Mouse (Mus musculus): ENCODE measurements around the gene Nup93. TPM values are rescaled to one million over a fixed set of nuclear protein-coding genes. Genes with fewer than 3 reads are reported as not detected.
A peak's percentile ranks its signal among the peaks of the same experiment; 100 is the strongest.

Gene Nup93
- polyA plus RNA-seq, 1 experiment from 2014 or later = 86.2 TPM

GRCm38 (mm10) chr8:94317691-94318090, 103.3 kb downstream of the Nup93 start:
- H3K9ac ChIP-seq (ENCODE audit: low read length) = no peak overlapping the region
- 85% methylated on average over 2 of the region's 2 CpGs for WGBS
- H3K9me3 ChIP-seq (ENCODE audit: control insufficient read depth, low read length) = no peaks in the 10 kb centered on the region
- H3K4me1 ChIP-seq (replicated peaks; ENCODE audit: control insufficient read depth, insufficient read depth, low read length) = no peaks in the 10 kb centered on the region
- ATAC-seq (ENCODE audit: low read depth) = no peak
- H3K4me2 ChIP-seq (ENCODE audit: low read depth, low read length) = no peak overlapping the region
- no peaks in the 10 kb centered on the region for H3K36me3 ChIP-seq (ENCODE audit: control insufficient read depth, insufficient read depth, low read length)
- no peaks in the 10 kb centered on the region for H3K27me3 ChIP-seq (ENCODE audit: control insufficient read depth, insufficient read depth, low read depth, low read length)
- no peak overlapping the region for H3K27ac ChIP-seq (ENCODE audit: low read length)
- H3K4me3 ChIP-seq (ENCODE audit: low read length) = no peak overlapping the region

DNA sequence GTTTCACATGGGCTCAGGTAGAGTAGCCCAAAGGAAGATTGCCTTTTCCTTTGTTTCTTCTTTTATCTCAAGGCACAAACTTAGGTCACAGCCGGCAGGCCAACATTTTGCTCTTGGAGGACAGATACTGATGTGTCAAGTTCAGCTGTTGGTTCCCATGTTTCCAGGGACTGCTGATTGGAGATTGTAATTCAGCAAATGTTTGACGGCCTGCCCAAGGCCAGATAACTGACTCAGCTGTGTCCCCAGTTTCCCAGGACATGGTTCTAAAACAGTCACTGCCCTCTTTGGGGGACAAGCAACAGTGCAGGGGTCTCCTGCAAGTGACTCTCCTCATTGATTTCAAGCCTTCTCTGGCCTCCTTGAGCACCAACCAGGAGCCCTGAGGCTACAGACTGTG, 105.7 kb downstream of the Nup93 start:
- Histone ChIP-seq H3K4me3 (ENCODE audit: low read length) (no peak overlapping the region), H3K9me3 (ENCODE audit: control insufficient read depth, low read length) (no peaks in the 10 kb centered on the region), H3K9ac (ENCODE audit: low read length) (no peak overlapping the region), H3K27ac (ENCODE audit: low read length) (no peak overlapping the region), H3K4me2 (ENCODE audit: low read depth, low read length) (no peak overlapping the region), H3K36me3 (ENCODE audit: control insufficient read depth, insufficient read depth, low read length) (no peaks in the 10 kb centered on the region), H3K27me3 (ENCODE audit: control insufficient read depth, insufficient read depth, low read depth, low read length) (no peaks in the 10 kb centered on the region), H3K4me1 (replicated peaks; ENCODE audit: control insufficient read depth, insufficient read depth, low read length) (no peaks in the 10 kb centered on the region)
- no peak for ATAC-seq (ENCODE audit: low read depth)
- WGBS = 62% methylated on average over 2 of the region's 2 CpGs

DNA sequence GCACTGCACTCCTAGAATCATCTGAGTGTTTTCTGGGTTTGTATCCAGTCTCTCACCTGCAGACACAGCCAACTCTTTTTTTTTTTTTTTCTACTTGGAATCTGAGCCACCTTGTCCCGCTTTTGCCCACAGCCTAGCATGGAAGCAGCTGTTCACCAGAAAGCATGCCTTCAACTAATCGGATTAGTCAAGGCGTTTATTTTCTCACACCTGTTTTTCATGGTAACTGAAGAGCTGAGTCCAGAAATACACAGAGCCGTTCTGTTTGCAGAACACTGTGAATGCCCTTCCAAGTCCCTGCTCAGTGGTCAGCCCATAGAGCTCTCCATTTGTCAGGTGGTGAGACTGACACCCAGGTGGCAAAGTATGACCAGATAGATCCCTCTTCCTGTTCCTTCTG, 107.7 kb downstream of the Nup93 start:
- Histone ChIP-seq H3K4me3 (ENCODE audit: low read length) (no peak overlapping the region), H3K4me1 (replicated peaks; ENCODE audit: control insufficient read depth, insufficient read depth, low read length) (no peaks in the 10 kb centered on the region; the same call in 1 of the 2 replicates), H3K27ac (ENCODE audit: low read length) (no peak overlapping the region), H3K9ac (ENCODE audit: low read length) (no peak overlapping the region), H3K36me3 (ENCODE audit: control insufficient read depth, insufficient read depth, low read length) (no peaks in the 10 kb centered on the region), H3K9me3 (ENCODE audit: control insufficient read depth, low read length) (no peaks in the 10 kb centered on the region), H3K4me2 (ENCODE audit: low read depth, low read length) (no peak overlapping the region), H3K27me3 (ENCODE audit: control insufficient read depth, insufficient read depth, low read depth, low read length) (no peaks in the 10 kb centered on the region)
- no peak for ATAC-seq (ENCODE audit: low read depth)
- WGBS = 76% methylated on average over 4 of the region's 4 CpGs

- no peak overlapping the region for H3K27ac ChIP-seq (ENCODE audit: low read length)
Observed at GRCm38 (mm10) chr8:94323041-94323440, 108.7 kb downstream of the Nup93 start.

GRCm38 (mm10) chr8:94324071-94324470, 109.7 kb downstream of the Nup93 start:
- Histone ChIP-seq H3K27ac (ENCODE audit: low read length) (no peak overlapping the region), H3K9me3 (ENCODE audit: control insufficient read depth, low read length) (no peaks in the 10 kb centered on the region), H3K27me3 (ENCODE audit: control insufficient read depth, insufficient read depth, low read depth, low read length) (no peaks in the 10 kb centered on the region), H3K4me3 (ENCODE audit: low read length) (no peak overlapping the region), H3K4me1 (replicated peaks; ENCODE audit: control insufficient read depth, insufficient read depth, low read length) (no peaks in the 10 kb centered on the region; the same call in 1 of the 2 replicates), H3K36me3 (ENCODE audit: control insufficient read depth, insufficient read depth, low read length) (no peaks in the 10 kb centered on the region), H3K9ac (ENCODE audit: low read length) (no peak overlapping the region), H3K4me2 (ENCODE audit: low read depth, low read length) (no peak overlapping the region)
- no peak for ATAC-seq (ENCODE audit: low read depth)
- 39% methylated on average over 12 of the region's 12 CpGs for WGBS

More at GRCm38 (mm10) chr8:94323041-94323440, 108.7 kb downstream of the Nup93 start:
- H3K4me1 ChIP-seq (replicated peaks; ENCODE audit: control insufficient read depth, insufficient read depth, low read length) = no peaks in the 10 kb centered on the region; the same call in 1 of the 2 replicates
- H3K27me3 ChIP-seq (ENCODE audit: control insufficient read depth, insufficient read depth, low read depth, low read length) = no peaks in the 10 kb centered on the region
- no peak overlapping the region for H3K9ac ChIP-seq (ENCODE audit: low read length)
- 75% methylated on average over 6 of the region's 6 CpGs for WGBS
- no peaks in the 10 kb centered on the region for H3K9me3 ChIP-seq (ENCODE audit: control insufficient read depth, low read length)
- H3K36me3 ChIP-seq (ENCODE audit: control insufficient read depth, insufficient read depth, low read length) = no peaks in the 10 kb centered on the region
- no peak for ATAC-seq (ENCODE audit: low read depth)
- no peak overlapping the region for H3K4me3 ChIP-seq (ENCODE audit: low read length)
- no peak overlapping the region for H3K4me2 ChIP-seq (ENCODE audit: low read depth, low read length)

DNA sequence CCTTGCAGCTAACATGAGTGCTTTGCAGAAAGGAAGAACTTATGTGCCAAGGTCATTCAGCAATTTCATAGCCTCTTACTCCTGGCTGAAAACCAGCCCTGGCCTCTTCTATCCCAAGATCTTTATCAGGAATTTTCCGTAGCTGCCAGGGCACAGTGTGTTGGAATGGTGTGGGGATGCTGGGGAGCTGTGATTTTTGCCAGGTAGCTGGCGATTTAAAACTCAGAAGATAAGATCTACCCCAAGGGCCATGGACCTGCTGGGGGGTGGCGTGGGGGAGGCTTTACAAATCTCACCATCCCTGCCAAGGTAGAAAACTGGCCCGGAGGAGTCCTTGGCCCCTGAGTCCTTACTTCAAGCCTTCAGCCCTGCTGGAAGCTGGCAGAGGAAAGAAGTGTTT, 111.7 kb downstream of the Nup93 start:
- WGBS = 53% methylated on average over 4 of the region's 4 CpGs
- Histone ChIP-seq H3K4me2 (ENCODE audit: low read depth, low read length) (no peak overlapping the region), H3K9me3 (ENCODE audit: control insufficient read depth, low read length) (no peaks in the 10 kb centered on the region), H3K27ac (ENCODE audit: low read length) (no peak overlapping the region), H3K4me3 (ENCODE audit: low read length) (no peak overlapping the region), H3K27me3 (ENCODE audit: control insufficient read depth, insufficient read depth, low read depth, low read length) (no peaks in the 10 kb centered on the region), H3K36me3 (ENCODE audit: control insufficient read depth, insufficient read depth, low read length) (no peaks in the 10 kb centered on the region), H3K9ac (ENCODE audit: low read length) (no peak overlapping the region), H3K4me1 (replicated peaks; ENCODE audit: control insufficient read depth, insufficient read depth, low read length) (no peaks in the 10 kb centered on the region; the same call in 1 of the 2 replicates)
- no peak for ATAC-seq (ENCODE audit: low read depth)

GRCm38 (mm10) chr8:94328932-94329728, 114.8 kb downstream of the Nup93 start, which contains the start of gene Slc12a3:
Gene Slc12a3, plus strand, starts transcription at chr8:94329201.
- H3K27me3 ChIP-seq (ENCODE audit: control insufficient read depth, insufficient read depth, low read depth, low read length) = no peaks in the 10 kb centered on the region
- WGBS = 74% methylated on average over 21 of the region's 21 CpGs
- H3K36me3 ChIP-seq (ENCODE audit: control insufficient read depth, insufficient read depth, low read length) = no peaks in the 10 kb centered on the region
- no peaks in the 10 kb centered on the region; the same call in 1 of the 2 replicates for H3K4me1 ChIP-seq (replicated peaks; ENCODE audit: control insufficient read depth, insufficient read depth, low read length)
- no peak within 1 kb of the TSS for H3K9ac ChIP-seq (ENCODE audit: low read length)
- no peak within 1 kb of the TSS for H3K27ac ChIP-seq (ENCODE audit: low read length)
- H3K4me3 ChIP-seq (ENCODE audit: low read length) = no peak within 1 kb of the TSS
- H3K4me2 ChIP-seq (ENCODE audit: low read depth, low read length) = no peak within 1 kb of the TSS
- H3K9me3 ChIP-seq (ENCODE audit: control insufficient read depth, low read length) = no peaks in the 10 kb centered on the region
- ATAC-seq (ENCODE audit: low read depth) = no peak

DNA sequence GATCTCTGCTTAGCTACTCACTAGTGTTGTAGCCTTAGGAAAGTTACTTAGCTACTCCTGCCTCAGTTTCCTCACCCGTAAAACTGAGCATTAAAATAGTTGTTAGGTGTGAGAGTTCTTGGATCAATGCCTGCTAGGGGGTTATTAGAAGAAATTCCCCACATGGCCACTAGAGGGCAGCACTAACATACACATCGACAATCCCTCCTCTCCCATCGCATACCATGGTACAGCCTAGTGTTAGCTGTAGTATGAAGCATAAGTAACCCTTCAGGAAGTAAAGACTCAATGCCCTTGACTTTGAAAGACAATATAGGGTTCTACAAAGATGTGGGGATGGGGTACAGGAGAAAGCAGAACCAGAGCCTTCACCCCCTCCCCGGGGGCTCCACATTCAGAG, 116.4 kb downstream of the Nup93 start:
- H3K4me1 ChIP-seq (replicated peaks; ENCODE audit: control insufficient read depth, insufficient read depth, low read length) = no peaks in the 10 kb centered on the region; the same call in 1 of the 2 replicates
- H3K4me3 ChIP-seq (ENCODE audit: low read length) = no peak overlapping the region
- 26% methylated on average over 4 of the region's 4 CpGs for WGBS
- H3K9me3 ChIP-seq (ENCODE audit: control insufficient read depth, low read length) = no peaks in the 10 kb centered on the region
- H3K27me3 ChIP-seq (ENCODE audit: control insufficient read depth, insufficient read depth, low read depth, low read length) = no peaks in the 10 kb centered on the region
- ATAC-seq (ENCODE audit: low read depth) = peak; percentile 62
- no peaks in the 10 kb centered on the region for H3K36me3 ChIP-seq (ENCODE audit: control insufficient read depth, insufficient read depth, low read length)
- H3K4me2 ChIP-seq (ENCODE audit: low read depth, low read length) = no peak overlapping the region
- H3K27ac ChIP-seq (ENCODE audit: low read length) = no peak overlapping the region
- no peak overlapping the region for H3K9ac ChIP-seq (ENCODE audit: low read length)

GRCm38 (mm10) chr8:94333345-94333744, 119.0 kb downstream of the Nup93 start:
- H3K9me3 ChIP-seq (ENCODE audit: control insufficient read depth, low read length) = no peaks in the 10 kb centered on the region
- no peaks in the 10 kb centered on the region for H3K4me1 ChIP-seq (replicated peaks; ENCODE audit: control insufficient read depth, insufficient read depth, low read length)
- H3K4me2 ChIP-seq (ENCODE audit: low read depth, low read length) = no peak overlapping the region
- no peaks in the 10 kb centered on the region for H3K36me3 ChIP-seq (ENCODE audit: control insufficient read depth, insufficient read depth, low read length)
- WGBS = 42% methylated on average over 5 of the region's 5 CpGs
- no peak overlapping the region for H3K9ac ChIP-seq (ENCODE audit: low read length)
- ATAC-seq (ENCODE audit: low read depth) = peak; percentile 34; the same call in 1 of the 2 replicates
- no peaks in the 10 kb centered on the region for H3K27me3 ChIP-seq (ENCODE audit: control insufficient read depth, insufficient read depth, low read depth, low read length)
- H3K4me3 ChIP-seq (ENCODE audit: low read length) = no peak overlapping the region
- no peak overlapping the region for H3K27ac ChIP-seq (ENCODE audit: low read length)

All from lung, embryonic 16.5 days (tissue).